Mouse (Mus musculus) G1E (cell line): ENCODE data around the gene Gm9747.

Source experiments
- CTCF ChIP-seq: IDR thresholded peaks from 2 replicates; pipeline ENCODE4 v1.5.1; 2012; ENCODE audit warnings: low read depth, low read length, inconsistent platforms, mixed read lengths
- GATA2 ChIP-seq: IDR thresholded peaks from 2 replicates; pipeline ENCODE4 v1.6.1; 2012; ENCODE audit warnings: low read depth, low read length, inconsistent platforms, borderline replicate concordance
- POLR2AphosphoS5 ChIP-seq: IDR thresholded peaks from 2 replicates; pipeline ENCODE4 v1.6.1; 2012; ENCODE audit warnings: low read depth, low read length, inconsistent platforms; ENCODE audit not compliant: insufficient replicate concordance
- TAL1 ChIP-seq: conservative IDR thresholded peaks from 2 replicates; pipeline ENCODE4 v1.6.1; 2012; ENCODE audit warnings: low read depth, low read length, inconsistent platforms, mixed read lengths

DNA sequence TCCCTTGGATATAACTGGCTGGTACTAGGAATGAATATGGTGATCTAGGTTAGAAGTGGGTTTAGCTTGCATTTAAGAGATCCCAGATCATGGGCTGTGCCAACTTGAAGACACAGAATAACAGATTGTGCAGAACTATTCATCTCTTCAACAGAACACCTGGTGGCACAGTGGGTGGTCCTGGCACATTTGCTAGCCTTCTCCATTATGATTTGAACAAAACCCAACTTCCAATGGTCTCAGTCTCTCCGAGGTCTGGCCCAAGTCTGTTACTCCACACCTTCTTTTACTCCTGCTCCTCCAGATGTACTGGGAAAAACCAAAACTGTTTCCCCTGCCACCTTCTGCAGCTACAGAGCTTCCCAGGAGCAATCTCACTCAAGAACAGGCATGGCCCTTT lies 29.4 kb downstream of the Gm9747 start:
- no peak for TF ChIP-seq GATA2
- TF ChIP-seq CTCF: no peak
- TF ChIP-seq POLR2AphosphoS5: no peak
- no peak for TF ChIP-seq TAL1
